Mouse (Mus musculus) urinary bladder, postnatal 4 days (tissue): Measurements from ENCODE around the gene Grn.
A peak's percentile ranks its signal among the peaks of the same experiment; 100 is the strongest.

Source experiments
- DNase-seq, 2 experiments: peaks; one replicate each; pipeline ENCODE4 v3.0.0; 2021 to 2022; ENCODE audit warnings: low spot score in 2 of 2

Gene Grn

DNA sequence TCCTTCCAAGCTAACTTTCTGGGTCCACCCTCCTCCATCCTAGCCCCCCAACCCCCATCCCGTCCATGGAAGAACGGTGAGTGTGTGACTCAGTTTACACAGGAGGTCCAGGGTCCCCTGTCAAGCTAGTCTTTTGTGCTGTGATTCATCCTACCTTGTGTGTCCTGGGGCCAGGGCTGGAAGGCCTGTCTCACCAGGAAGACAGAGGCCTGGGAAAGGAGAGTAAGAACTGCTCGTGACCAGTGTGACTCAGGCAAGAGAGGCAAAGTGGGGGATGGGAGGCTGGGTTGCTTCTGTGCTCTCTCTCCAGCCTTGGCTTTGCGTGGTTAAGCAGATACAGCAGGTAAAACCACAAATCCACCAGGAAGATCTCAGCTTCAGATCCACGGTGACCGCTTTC, 5.4 kb upstream of the Grn start:
- peak in 1 of 2 experiments; percentile 54 for DNase-seq

DNA sequence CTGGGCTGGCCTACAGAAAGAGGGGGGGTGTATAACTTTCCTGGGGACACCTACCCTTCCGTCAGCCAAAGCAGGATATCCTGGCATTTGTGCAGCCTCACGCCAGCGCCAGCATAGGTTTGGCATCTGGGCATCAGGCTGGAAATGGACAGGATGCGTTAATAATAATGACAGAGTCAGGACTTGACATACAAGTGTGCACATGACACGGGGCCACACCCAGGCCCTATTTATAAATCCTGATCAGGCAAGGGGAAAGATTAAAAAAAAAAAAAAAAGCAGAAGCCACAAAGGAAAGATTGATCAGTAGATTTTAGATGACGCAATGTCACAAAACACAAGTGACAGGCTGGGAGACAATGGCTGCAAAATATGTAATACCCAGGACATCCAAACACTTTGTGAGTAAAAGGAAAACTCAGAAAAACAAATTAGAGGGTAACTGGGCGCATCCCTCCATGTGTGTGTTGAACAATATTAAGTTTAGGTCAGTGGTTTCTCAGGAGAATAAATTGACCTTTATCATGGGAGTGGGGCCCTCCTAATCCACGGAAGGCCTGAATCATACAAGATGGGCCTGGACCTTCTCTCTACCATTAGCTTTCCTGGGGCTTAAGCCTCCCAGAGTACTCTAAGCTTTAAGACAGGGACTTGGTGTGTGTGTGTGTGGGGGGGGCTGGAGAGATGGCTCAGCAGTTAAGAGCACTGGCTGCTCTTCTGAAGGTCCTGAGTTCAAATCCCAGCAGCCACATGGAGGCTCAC, 4.4 kb upstream of the Grn start:
- peak in 1 of 2 experiments; percentile 28 for DNase-seq

DNA sequence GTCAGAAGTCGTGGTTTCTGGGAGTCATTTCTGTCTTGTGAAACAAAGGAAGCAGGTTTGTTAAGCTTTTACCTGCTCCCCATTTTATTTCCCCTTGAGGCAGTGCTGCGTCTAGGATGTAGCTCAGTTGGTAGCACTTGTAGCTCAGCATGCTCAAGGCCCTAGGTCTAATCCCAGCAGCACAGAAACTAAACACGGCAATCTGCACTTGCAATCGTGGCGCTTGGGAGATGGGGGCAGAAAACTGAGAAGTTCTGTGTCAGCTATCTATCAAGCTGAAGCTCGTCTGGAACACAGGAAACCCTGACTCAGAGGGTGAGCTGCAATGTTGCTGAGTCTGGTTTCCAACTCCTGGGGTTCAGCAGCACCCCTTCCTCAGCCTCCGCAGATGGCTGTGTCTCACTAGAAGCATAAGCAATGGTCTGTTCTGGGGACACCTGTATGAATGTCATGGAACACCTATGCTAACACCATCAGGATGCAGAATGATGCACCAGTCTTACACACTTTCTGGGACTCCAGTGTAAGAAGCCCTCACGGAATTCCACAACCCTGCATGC, 1.1 kb upstream of the Grn start:
- no peak for DNase-seq

DNA sequence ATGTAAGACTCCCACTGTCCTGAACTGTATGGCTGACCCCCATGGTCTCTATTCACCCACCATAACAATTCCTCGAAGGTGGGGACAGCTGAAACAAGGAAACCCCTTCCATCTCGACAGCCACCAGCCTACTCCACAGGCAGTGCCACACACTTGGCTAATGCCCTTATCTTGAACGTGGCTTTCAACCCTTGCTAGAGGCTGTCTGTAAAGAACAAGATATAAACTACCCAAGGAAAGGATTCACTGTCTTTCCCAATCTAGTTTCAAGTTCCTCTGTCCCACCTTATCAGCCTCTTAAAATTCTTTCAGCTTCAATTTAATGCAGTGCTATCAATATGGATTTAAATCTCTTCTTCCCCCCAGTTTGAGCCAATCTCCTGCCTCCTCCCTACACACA, 564 bp upstream of the Grn start:
- DNase-seq: no peak

DNA sequence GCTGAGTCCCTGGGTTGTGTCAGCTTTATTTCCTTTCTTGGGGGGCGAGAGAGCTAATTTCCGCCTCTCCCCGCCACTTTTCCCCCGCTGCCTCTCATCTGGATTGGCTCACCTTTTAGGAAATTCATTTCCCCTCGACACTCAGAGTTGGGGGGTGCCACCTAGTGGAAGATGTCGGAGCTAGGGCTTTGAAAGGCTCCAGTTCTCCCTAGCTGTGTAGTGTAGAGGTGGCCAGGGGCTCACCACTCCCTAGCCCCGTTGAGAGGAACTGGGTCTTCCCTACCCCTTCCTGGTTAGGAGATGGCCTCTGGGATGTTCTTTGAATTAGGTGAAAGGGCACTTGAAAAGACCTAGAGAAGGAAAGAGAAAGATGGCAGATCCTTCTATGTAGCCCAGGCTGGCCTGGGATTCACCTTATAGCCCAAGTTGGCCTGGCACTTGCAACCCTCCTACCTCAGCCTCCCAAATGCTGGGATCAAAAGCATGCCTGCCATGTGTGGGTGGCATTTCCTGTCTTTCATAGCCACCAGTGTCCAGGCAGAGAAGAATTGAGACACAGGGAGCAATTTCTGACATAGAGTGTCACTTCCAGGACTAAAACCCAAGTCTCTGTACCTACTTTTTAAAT, 1.0 kb downstream of the Grn start:
- DNase-seq: peak; percentile 66 to 82

DNA sequence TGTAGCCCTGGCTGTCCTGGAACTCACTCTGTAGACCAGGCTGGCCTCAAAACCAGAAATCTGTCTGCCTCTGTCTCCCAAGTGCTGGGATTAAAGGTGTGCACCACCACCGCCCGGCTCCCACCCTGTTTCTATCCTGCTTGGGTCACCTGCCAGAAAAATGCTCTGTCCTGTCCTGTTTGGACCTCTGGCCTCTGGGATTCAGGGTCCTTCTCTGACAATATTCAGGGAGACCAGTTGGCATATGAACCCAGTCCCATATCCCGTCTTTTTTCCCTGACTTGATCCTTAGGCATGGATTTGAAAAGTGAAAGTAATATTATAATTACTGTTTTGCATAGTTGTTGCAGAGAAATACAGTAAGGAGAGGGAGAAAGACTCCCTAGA, 1.6 kb downstream of the Grn start:
- DNase-seq: no peak

DNA sequence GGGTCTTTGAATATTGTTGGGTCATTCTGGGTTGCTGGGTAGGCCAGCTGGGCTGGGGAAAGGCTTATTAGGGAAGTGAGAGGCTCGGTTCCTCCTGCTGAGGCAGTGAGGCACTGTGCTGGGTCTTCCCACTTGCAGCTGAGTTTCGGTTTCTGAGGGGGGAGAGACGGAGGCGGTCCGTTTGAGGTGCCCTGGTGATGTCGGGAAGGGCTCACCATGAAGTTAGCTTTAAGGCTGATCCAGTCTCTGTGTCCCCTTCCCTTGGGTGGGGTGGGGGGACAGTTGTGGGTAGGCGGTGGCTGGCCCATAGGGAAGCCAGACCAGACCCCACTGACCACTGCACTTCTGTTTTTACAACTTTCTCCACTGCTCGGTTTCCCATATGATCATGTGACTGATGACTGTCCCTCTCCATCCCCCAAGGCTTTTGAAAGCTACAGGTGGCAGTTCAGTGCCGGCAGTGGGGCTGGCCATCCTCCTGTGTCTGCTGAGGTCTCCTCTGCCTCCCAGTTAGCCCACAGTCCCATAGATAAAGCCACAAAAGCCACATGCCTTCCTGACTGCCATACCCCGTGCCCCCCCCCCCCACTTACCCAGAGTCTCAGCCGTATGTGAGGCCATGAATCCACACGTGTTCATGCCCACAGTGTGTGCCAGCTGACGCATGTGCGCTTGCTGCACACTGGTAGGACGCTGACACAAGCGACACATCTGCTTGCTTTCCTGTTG, 2.2 kb downstream of the Grn start:
- DNase-seq: no peak

DNA sequence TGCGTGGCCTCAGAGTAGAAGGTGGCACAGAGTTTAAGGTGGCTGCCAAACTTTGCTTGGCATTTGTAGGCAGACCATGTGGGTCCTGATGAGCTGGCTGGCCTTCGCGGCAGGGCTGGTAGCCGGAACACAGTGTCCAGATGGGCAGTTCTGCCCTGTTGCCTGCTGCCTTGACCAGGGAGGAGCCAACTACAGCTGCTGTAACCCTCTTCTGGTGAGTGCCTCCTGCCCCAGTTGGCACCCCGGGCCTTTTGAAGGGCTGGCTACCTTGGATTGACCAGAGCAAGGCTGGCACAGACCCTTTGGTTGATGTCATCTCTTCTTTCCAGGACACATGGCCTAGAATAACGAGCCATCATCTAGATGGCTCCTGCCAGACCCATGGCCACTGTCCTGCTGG, 2.8 kb downstream of the Grn start:
- DNase-seq: no peak

DNA sequence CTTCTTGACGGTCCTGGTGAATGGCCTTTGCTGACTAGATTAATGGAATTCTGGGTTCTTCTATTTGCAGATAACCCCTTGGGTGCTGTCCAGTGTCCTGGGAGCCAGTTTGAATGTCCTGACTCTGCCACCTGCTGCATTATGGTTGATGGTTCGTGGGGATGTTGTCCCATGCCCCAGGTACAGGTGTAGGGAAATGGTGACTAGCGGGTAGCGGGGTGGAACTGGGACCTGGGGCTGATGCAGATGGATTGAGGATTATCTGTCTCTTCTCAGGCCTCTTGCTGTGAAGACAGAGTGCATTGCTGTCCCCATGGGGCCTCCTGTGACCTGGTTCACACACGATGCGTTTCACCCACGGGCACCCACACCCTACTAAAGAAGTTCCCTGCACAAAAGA, 3.8 kb downstream of the Grn start:
- peak in 1 of 2 experiments; percentile 22 for DNase-seq

DNA sequence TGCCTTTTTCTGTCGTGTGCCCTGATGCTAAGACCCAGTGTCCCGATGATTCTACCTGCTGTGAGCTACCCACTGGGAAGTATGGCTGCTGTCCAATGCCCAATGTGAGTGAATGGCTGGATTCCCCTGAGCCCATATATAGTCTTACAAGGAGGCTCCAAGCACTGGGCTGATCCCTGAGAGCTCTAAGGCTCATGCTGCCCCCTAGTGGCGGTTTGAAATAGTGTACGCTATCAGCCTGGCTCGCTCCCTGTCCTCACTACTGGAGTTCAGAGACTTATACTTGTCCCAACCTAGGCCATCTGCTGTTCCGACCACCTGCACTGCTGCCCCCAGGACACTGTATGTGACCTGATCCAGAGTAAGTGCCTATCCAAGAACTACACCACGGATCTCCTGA, 4.3 kb downstream of the Grn start:
- peak; percentile 76 to 90 for DNase-seq

DNA sequence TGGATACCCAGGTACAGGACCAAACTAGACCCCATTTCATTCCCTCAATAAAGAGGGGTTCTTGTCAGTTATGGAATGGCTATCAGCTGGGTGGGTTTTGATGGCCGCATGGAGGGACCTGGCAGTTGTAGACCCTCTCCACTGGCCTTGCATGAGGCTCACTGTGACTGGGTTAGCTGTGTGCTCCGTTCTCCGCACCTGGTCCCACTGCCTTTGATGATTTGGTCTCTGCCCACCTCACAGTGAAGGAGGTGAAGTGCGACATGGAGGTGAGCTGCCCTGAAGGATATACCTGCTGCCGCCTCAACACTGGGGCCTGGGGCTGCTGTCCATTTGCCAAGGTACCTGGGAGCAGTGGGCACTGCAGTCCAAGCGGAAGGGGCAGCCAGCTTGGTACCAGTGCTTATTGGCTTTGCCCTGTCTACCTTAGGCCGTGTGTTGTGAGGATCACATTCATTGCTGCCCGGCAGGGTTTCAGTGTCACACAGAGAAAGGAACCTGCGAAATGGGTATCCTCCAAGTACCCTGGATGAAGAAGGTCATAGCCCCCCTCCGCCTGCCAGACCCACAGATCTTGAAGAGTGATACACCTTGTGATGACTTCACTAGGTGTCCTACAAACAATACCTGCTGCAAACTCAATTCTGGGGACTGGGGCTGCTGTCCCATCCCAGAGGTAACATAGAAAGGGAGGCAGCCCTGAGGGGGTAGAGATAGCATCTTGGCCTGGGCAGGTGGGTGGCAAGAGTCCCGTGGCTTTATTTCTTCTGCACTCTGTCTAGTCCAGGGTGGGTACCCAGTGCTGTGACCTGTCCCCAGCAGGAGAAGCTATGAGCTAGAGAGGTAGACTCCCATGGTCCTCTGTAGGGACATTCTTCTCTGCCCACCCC, 4.9 kb downstream of the Grn start:
- no peak for DNase-seq

DNA sequence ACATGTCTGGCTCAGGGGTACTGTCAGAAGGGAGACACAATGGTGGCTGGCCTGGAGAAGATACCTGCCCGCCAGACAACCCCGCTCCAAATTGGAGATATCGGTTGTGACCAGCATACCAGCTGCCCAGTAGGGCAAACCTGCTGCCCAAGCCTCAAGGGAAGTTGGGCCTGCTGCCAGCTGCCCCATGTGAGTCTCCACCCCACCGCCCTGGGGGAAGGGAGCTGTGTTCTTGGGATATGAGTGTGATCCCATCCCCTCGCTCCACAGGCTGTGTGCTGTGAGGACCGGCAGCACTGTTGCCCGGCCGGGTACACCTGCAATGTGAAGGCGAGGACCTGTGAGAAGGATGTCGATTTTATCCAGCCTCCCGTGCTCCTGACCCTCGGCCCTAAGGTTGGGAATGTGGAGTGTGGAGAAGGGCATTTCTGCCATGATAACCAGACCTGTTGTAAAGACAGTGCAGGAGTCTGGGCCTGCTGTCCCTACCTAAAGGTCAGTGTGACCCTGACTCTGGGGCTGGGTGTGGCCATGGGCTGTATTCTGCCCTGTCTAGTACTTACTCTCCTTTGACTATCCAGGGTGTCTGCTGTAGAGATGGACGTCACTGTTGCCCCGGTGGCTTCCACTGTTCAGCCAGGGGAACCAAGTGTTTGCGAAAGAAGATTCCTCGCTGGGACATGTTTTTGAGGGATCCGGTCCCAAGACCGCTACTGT, 5.8 kb downstream of the Grn start:
- DNase-seq: no peak

DNA sequence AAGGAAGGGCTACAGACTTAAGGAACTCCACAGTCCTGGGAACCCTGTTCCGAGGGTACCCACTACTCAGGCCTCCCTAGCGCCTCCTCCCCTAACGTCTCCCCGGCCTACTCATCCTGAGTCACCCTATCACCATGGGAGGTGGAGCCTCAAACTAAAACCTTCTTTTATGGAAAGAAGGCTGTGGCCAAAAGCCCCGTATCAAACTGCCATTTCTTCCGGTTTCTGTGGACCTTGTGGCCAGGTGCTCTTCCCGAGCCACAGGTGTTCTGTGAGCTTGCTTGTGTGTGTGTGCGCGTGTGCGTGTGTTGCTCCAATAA, 6.3 kb downstream of the Grn start:
- DNase-seq: no peak

DNA sequence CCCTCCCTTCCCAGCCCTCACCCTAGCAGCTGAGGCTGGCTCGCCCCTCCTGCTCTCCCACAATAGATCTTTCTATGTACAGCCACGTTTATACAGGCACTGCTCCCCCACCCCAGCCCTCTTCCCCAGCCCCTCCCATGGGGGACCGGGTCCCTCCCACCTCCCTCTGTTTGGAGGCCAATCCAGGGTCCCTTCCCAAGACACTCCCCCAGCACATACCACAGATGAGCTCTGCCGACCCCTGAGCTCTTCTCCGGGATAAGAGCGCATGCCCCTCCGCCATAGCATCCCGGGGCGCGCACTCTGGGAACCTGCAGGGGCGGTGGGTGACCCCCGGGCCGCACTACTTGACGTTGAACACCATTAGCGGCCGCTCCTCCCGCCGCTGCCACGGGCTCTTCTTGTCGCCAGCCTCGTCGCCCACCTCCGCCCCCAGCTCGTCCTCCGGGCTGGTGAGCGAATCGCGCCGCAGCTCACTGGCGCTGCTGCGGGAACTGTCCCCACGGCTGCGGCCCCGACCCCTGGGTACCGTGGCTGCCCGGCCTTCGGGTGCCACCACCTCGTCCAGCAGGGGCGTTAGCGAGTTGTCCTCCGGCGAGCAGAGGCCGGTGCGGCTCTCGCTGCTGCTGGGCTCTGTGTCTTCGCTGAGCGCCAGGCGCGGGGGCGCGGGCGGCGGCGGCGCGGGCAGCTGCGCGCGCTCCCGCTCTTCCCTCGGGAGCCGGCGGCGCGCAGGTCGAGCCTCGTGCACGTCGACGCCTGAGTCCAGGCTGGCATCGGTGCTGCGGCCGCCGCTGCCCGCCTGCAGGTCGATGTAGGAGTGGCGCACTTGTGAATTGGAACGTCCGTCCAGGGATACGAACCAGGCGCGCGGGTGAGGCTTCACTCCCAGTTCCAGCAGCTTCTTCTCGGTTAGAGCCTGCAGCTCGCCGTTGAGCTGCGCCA, 7.3 kb downstream of the Grn start:
- peak in 1 of 2 experiments; percentile 68 for DNase-seq

DNA sequence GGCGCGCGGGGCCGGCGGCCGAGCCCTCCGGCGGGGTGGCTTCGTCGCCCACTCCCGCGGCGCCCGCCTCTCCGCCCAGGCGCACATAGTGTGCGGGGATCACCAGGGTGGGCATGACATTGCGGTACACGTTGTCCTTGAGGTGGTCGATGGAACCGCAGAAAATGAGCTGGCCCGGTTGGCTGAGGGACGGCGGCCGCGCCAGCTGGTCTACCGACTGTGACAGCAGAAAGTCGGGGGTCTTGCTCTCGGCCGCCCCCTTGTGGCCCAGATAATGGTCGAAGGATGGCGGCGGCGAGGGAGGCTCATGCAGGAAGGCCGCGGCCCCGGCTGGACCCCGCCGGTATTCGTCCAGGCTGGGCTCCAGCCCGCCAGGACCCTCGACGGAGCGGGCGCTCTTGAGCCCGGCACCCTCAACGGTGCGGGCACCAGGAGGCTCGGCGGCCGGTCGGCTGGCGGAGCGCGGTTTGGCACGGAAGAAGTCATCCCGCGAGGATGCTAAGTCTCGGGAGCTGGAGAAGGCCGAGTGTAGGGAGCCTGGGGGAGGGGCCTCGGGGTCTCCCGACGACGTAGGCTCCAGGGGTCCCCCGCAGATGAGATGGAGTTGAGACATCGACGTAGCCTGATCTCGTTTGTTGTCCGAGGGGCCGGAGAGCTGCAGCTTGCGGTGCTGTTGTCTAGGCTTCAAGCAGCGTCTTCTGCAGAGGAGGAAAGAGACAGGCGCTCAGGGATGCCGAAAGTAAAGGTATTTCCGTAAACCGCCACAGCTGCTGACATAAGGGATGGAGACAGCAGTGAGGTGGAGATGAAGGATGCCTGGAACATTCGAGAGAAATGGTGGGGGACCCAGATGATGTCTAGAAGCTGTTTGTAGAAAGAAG, 8.3 kb downstream of the Grn start:
- DNase-seq: peak; percentile 77 to 92

DNA sequence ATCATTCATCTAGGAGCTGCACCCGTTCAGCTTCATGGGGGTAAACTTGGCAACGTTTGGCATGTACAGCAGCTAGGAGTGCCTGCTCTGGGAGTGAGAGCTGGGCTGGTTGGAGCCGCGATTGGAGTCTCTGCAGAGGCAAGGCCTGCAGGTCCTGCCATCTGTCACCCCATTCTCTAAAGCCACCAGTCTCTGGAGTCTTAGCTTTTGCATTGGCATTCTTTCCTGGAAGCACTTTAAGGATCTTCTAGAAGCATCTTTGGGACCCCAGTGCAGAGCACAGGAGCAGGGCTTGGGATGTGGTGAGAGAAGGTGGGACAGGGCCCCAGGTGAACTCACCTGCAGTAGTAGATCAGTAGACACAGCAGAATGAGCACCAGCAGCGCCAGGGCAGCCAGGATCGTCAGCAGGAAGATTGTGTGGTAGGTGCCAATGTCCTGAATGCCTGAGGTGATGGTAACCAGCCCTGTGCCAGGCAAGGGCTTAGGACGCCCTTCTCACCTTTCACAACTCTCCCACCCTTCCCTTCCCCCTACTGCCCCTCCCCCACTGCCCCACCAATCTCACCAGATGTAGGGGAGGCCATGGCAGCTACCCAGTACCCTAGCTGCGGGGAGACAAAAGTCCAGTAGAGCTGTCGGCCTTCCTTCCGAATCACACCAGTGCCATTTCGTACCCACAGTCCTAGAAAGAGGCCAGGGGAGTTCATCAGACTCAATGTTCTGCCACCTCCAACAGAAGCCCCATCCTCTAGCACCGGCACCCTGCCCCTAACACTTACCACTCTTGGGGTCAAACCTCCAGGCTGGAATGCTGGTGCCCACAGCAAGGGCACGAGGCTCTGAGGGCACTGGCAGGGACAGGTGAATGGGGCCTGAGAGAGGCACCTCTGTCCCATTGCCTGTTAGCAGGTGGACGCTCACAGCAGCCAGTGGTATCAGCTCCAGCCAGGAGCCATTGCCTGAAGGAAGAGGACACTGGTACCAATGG, 9.3 kb downstream of the Grn start:
- no peak for DNase-seq

DNA sequence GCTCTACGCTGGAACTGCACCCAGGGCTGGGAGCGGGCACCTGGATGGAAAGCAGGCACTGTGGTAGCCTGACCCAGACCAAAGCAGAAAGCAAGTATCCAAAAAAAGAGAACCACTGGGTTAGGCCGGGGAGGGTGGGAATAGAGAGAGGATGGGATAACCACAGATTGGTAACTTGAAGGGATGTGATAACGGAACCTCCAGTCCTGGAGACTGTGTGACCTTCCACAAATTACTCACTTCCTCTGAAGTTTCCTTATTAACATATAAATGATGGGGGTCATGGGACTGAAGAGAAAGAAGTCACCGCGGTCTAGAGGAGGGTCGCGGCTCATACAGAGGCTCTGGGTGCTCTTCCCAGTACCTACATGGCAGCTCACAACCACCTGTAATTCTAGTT, 10.1 kb downstream of the Grn start:
- no peak for DNase-seq

DNA sequence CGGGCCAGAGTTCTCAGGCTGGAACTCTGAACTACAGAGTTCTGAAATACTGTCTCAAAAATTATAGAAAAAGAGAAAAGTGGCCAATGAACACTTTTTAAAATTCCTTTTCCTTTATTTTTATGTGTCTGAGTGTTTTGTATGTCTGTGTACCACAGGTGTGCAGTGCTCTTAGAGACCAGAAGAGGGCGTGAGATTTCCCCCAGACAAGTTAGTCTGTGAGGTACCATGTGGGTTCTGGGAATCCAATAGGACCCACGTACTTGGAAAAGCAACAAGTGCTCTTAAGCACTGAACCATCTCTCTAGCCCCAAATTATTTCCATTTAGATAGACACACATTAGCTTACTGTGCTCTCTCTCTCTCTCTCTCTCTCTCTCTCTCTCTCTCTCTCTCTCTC, 11.3 kb downstream of the Grn start:
- DNase-seq: no peak
